Mouse (Mus musculus) embryonic facial prominence, embryonic 14.5 days (tissue): Measurements from ENCODE around the gene Cdkn2d. TPM values are rescaled to one million over a fixed set of nuclear protein-coding genes. Genes with fewer than 3 reads are reported as not detected.

Experiments
- ATAC-seq: fragments of 200-750 bp; cut with Nextera tagmentation; 2 replicates; pipeline ENCODE4 v1.8.0; 2017; ENCODE audit warnings: low read depth, moderate number of reproducible peaks, moderate TSS enrichment
- DNase-seq: peaks from one replicate; pipeline ENCODE4 v3.0.0-alpha.2; 2015; ENCODE audit warnings: low spot score
- H3K27ac ChIP-seq: fragments of 300-500 bp; sonication (generic); replicated peaks from 2 replicates; pipeline ENCODE4 v1.5.1; 2014; ENCODE audit warnings: low read depth, mild to moderate bottlenecking, low read length, moderate library complexity
- H3K27me3 ChIP-seq: fragments of 300-500 bp; sonication (generic); replicated peaks from 2 replicates; pipeline ENCODE4 v1.6.1; 2014; ENCODE audit warnings: low read length; ENCODE audit not compliant: control insufficient read depth, insufficient read depth
- H3K36me3 ChIP-seq: fragments of 300-500 bp; sonication (generic); 2 replicates; pipeline ENCODE4 v1.6.1; 2014; ENCODE audit warnings: low read length, mixed read lengths; ENCODE audit not compliant: control insufficient read depth, insufficient read depth
- H3K4me1 ChIP-seq: fragments of 300-500 bp; sonication (generic); 2 replicates; pipeline ENCODE4 v1.6.1; 2014; ENCODE audit warnings: antibody characterized with exemption, low read length; ENCODE audit not compliant: control insufficient read depth, insufficient read depth
- H3K4me2 ChIP-seq: fragments of 300-500 bp; sonication (generic); 2 replicates; pipeline ENCODE4 v1.6.1; 2014; ENCODE audit warnings: low read depth, mild to moderate bottlenecking, low read length, moderate library complexity, mixed read lengths
- H3K4me3 ChIP-seq: fragments of 300-500 bp; sonication (generic); 2 replicates; pipeline ENCODE4 v1.5.1; 2014; ENCODE audit warnings: low read depth, mild to moderate bottlenecking, low read length
- H3K9ac ChIP-seq: fragments of 300-500 bp; sonication (generic); 2 replicates; pipeline ENCODE4 v1.6.1; 2014; ENCODE audit warnings: low read depth, mild to moderate bottlenecking, low read length, moderate library complexity, mixed read lengths
- H3K9me3 ChIP-seq: fragments of 300-500 bp; sonication (generic); 2 replicates; pipeline ENCODE4 v1.6.1; 2016; ENCODE audit warnings: low read length; ENCODE audit not compliant: control insufficient read depth
- WGBS: fragments of 180-500 bp; shearing (Covaris S2); extraction: QIAGEN DNeasy Blood & Tissue Kit; methylation state at CpG from one replicate; pipeline ENCODE4 v1.1.7; 2014; 5-methylcytosine and 5-hydroxymethylcytosine counted together
- polyA plus RNA-seq: library from polyadenylated mRNA; unstranded; fragments of >200 nt; fragmentation: Nextera tagmentation; extraction: Ambion mirVana; gene quantifications from 2 replicates; pipeline ENCODE4 v1.2.1, GENCODE M21; 2014

Cdkn2d gene
- polyA plus RNA-seq = 57.2 and 57.7 TPM in 2 replicates

GRCm38 (mm10) chr9:21291022-21291787, at the start of gene Cdkn2d:
Cdkn2d (minus strand) TSS chr9:21291407.
- Histone ChIP-seq H3K27ac (peak within 1 kb of the TSS; percentile 77), H3K9me3 (no peaks in the 10 kb centered on the region), H3K27me3 (no peaks in the 10 kb centered on the region), H3K36me3 (0 out of 2 replicates have a peak, but pooled peaks cover 4% of the 10 kb centered on the region), H3K4me1 (peaks cover 23% of the 10 kb centered on the region), H3K9ac (peak within 1 kb of the TSS; percentile 75), H3K4me3 (peak within 1 kb of the TSS; percentile 81), H3K4me2 (peak within 1 kb of the TSS; percentile 70)
- 0% methylated on average over 46 of the region's 51 CpGs for WGBS
- ATAC-seq = peak; percentile 97
- DNase-seq = peak; percentile 100

DNA sequence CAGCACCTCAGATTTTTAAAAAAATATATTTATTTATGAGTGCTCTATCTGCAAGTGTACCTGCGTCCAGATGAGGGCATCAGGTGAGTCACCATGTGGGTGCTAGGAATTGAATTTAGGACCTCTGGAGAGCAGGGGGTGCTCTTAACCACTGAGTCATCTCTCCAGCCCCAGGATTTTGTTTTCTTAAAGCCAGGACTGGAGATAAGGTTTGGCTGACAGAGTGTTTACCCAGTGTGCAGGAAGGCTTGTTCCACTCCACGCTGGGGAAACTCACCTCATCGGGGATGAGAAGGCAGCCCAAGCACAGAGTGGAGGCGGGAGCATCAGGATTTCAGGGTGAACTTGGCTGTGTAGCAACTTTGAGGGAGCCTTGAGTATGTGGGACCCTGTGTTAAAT, 49.2 kb upstream of the Cdkn2d start:
- Histone ChIP-seq H3K27me3 (no peaks in the 10 kb centered on the region), H3K4me3 (no peak overlapping the region), H3K27ac (no peak overlapping the region), H3K4me1 (no peaks in the 10 kb centered on the region; the same call in 1 of the 2 replicates), H3K36me3 (peaks cover 50% of the 10 kb centered on the region), H3K9me3 (no peaks in the 10 kb centered on the region), H3K4me2 (no peak overlapping the region), H3K9ac (no peak overlapping the region)
- DNase-seq (no peak), ATAC-seq (no peak)
- WGBS = 84% methylated on average over 4 of the region's 4 CpGs

DNA sequence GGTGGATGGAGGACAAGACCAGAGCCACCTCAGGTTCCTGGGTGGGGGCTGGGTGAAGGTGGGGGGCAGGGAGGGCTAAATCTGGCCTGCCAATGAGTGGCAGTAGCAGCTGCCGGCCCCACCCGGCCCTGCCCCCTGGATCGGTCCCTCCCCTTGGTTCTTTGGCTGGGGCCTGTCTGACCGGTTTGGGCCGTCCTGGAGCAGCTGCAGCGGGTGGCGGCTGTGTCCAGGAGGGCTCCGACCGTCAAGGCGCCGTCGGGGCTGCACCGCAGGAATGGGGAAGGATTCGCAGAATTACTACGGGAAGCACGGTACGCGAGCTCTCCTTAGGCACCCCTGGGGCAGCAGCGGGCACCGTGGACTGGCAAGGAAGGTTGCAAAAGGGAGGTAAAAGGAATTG, 46.4 kb upstream of the Cdkn2d start:
- Histone ChIP-seq H3K27me3 (no peaks in the 10 kb centered on the region), H3K9ac (peak overlapping the region; percentile 58), H3K27ac (peak overlapping the region; percentile 58), H3K4me1 (peaks cover 6% of the 10 kb centered on the region; the same call in 1 of the 2 replicates), H3K4me3 (peak overlapping the region; percentile 34), H3K36me3 (peaks cover 35% of the 10 kb centered on the region), H3K9me3 (no peaks in the 10 kb centered on the region), H3K4me2 (peak overlapping the region; percentile 32)
- DNase-seq = peak; percentile 78
- ATAC-seq = peak; percentile 92
- 19% methylated on average over 20 of the region's 20 CpGs for WGBS

DNA sequence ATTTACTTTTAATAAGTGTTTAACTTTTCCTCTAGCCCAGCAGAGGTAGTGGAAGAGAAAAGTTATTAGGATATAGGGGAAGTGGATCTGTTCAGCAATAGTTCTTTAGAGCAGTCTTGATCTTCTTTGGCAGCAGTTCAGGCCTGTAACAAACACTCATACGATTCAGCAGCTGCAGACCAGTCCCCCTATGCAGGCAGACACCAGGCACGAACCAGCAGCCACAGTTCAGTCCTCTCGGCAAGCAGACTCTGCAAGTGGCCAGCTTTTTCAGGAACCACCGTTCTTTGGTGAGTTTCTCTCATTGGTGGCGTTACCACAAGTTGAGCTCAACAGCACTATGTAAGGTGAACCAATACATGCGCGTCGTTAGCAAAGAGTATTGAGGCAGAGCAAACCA, 45.3 kb upstream of the Cdkn2d start:
- Histone ChIP-seq H3K9me3 (no peaks in the 10 kb centered on the region), H3K36me3 (peaks cover 23% of the 10 kb centered on the region), H3K4me3 (no peak overlapping the region), H3K9ac (no peak overlapping the region), H3K4me1 (peaks cover 11% of the 10 kb centered on the region), H3K27me3 (no peaks in the 10 kb centered on the region), H3K27ac (no peak overlapping the region), H3K4me2 (no peak overlapping the region)
- 80% methylated on average over 8 of the region's 8 CpGs for WGBS
- ATAC-seq = no peak
- no peak for DNase-seq

DNA sequence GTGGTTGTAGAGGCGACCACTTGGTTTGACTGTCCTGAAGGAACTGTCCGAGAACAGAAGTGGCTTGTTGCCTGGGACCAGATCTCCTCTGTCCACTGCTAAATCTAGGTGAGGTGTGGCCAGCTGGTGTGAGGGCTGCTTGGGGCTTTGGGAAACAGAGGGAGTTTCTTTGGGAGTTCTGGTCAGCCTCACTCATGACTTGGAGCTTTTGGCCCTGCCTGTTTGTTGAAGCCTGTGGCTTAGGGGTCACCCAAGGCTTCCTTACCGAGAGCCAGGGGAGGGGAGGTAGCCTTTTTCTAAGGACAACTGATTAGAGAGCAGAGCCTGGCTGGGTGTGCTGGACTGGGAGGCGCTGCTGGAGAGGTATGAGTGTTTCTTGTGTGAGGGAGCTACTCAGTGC, 44.2 kb upstream of the Cdkn2d start:
- Histone ChIP-seq H3K27ac (no peak overlapping the region), H3K9me3 (no peaks in the 10 kb centered on the region), H3K27me3 (no peaks in the 10 kb centered on the region), H3K4me2 (no peak overlapping the region), H3K9ac (no peak overlapping the region), H3K4me3 (no peak overlapping the region), H3K4me1 (peaks cover 11% of the 10 kb centered on the region), H3K36me3 (peaks cover 18% of the 10 kb centered on the region)
- no peak for DNase-seq
- ATAC-seq = no peak
- WGBS = 81% methylated on average over 4 of the region's 4 CpGs

DNA sequence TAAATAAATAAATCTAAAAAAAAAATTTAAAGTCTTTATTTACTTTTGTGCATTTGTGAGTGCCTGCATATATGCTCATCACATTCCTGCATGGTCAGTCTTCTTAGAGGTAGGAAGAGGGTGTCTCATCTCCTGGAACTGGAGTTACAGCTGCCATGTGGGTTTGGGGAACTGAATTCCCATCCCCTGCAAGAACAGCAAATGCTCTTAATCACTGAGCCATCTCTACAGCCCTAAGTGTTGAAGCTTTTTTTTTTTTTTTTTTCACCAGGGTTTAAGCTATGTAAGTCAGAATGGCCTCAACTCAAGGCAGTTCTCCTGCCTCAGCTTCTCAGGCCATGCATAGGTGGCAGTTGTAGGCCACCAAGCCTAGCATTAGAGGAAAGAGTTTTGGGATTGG, 43.5 kb upstream of the Cdkn2d start:
- H3K9ac ChIP-seq = no peak overlapping the region
- peaks cover 11% of the 10 kb centered on the region for H3K4me1 ChIP-seq
- no peaks in the 10 kb centered on the region for H3K27me3 ChIP-seq
- H3K9me3 ChIP-seq = no peaks in the 10 kb centered on the region
- H3K36me3 ChIP-seq = peaks cover 12% of the 10 kb centered on the region
- H3K4me3 ChIP-seq = no peak overlapping the region
- no peak overlapping the region for H3K4me2 ChIP-seq
- DNase-seq = no peak
- ATAC-seq = no peak
- no peak overlapping the region for H3K27ac ChIP-seq

- Histone ChIP-seq H3K36me3 (0 out of 2 replicates have a peak, but pooled peaks cover 3% of the 10 kb centered on the region), H3K9me3 (no peaks in the 10 kb centered on the region), H3K27me3 (no peaks in the 10 kb centered on the region), H3K9ac (no peak overlapping the region), H3K27ac (no peak overlapping the region), H3K4me1 (peaks cover 11% of the 10 kb centered on the region), H3K4me2 (no peak overlapping the region), H3K4me3 (no peak overlapping the region)
- 79% methylated on average over 1 of the region's 1 CpGs for WGBS
- ATAC-seq (no peak), DNase-seq (no peak)
These were observed 42.3 kb upstream of the Cdkn2d start for GRCm38 (mm10) chr9:21333523-21333922.

GRCm38 (mm10) chr9:21332161-21333061, 41.2 kb upstream of the Cdkn2d start:
- no peak overlapping the region for H3K4me2 ChIP-seq
- no peak overlapping the region for H3K4me3 ChIP-seq
- 0 out of 2 replicates have a peak, but pooled peaks have one; percentile 13 for ATAC-seq
- H3K9me3 ChIP-seq = no peaks in the 10 kb centered on the region
- peak overlapping the region; percentile 40 for H3K27ac ChIP-seq
- H3K36me3 ChIP-seq = no peaks in the 10 kb centered on the region
- 19% methylated on average over 9 of the region's 9 CpGs for WGBS
- H3K9ac ChIP-seq = no peak overlapping the region; the same call in 1 of the 2 replicates
- H3K27me3 ChIP-seq = no peaks in the 10 kb centered on the region
- H3K4me1 ChIP-seq = peaks cover 11% of the 10 kb centered on the region
- no peak for DNase-seq
